Mouse (Mus musculus) adrenal gland, postnatal 25 days (tissue): Measurements from ENCODE around the gene Ndufa12. TPM values are rescaled to one million over a fixed set of nuclear protein-coding genes. Genes with fewer than 3 reads are reported as not detected.

Experiments used
- DNase-seq: peaks from one replicate; pipeline ENCODE4 v3.0.0; 2021; ENCODE audit warnings: mixed read lengths
- total RNA-seq: library from RNA; stranded (reverse); gene quantifications from 2 replicates; pipeline ENCODE4 v1.2.3, GENCODE M21; 2021

The Ndufa12 gene
- total RNA-seq, 1 experiment from 2014 or later, result 316 TPM

GRCm38 (mm10) chr10:94230172-94230981, 31.9 kb downstream of the Ndufa12 start:
- peak; percentile 18 for DNase-seq

- no peak for DNase-seq
These were observed 32.5 kb downstream of the Ndufa12 start for GRCm38 (mm10) chr10:94231025-94231424.

GRCm38 (mm10) chr10:94235200-94235599, 36.7 kb downstream of the Ndufa12 start:
- no peak for DNase-seq

GRCm38 (mm10) chr10:94241346-94241745, 42.8 kb downstream of the Ndufa12 start:
- no peak for DNase-seq

- DNase-seq, result no peak
These were observed 49.3 kb downstream of the Ndufa12 start for GRCm38 (mm10) chr10:94247748-94248349.

- no peak for DNase-seq
These were observed 51.3 kb downstream of the Ndufa12 start for GRCm38 (mm10) chr10:94249575-94250456.

GRCm38 (mm10) chr10:94253260-94253807, 54.8 kb downstream of the Ndufa12 start:
- no peak for DNase-seq

GRCm38 (mm10) chr10:94254766-94255165, 56.2 kb downstream of the Ndufa12 start:
- DNase-seq, result no peak

- no peak for DNase-seq
These were observed 57.2 kb downstream of the Ndufa12 start for GRCm38 (mm10) chr10:94255744-94256143.

- no peak for DNase-seq
These were observed 58.0 kb downstream of the Ndufa12 start for GRCm38 (mm10) chr10:94256518-94256917.

- DNase-seq, result no peak
These were observed 62.0 kb downstream of the Ndufa12 start for GRCm38 (mm10) chr10:94260544-94260943.

- no peak for DNase-seq
These were observed 64.1 kb downstream of the Ndufa12 start for GRCm38 (mm10) chr10:94262646-94263045.

GRCm38 (mm10) chr10:94263211-94263610, 64.7 kb downstream of the Ndufa12 start:
- no peak for DNase-seq

- no peak for DNase-seq
These were observed 67.4 kb downstream of the Ndufa12 start for GRCm38 (mm10) chr10:94265656-94266542.

Other genes starting within 250 kb of the Ndufa12 start
- gene Vezt, start 162.9 kb upstream of the Ndufa12 start, total RNA-seq, result 16.8 and 24.9 TPM in 2 replicates
- gene Fgd6, start 162.7 kb upstream of the Ndufa12 start, total RNA-seq, result 6.3 and 8.4 TPM in 2 replicates
- 13.7 and 17.9 TPM in 2 replicates for gene Nr2c1, start 50.7 kb upstream of the Ndufa12 start, total RNA-seq
- not detected in 2 replicates for gene Gm4792, start 100.0 kb downstream of the Ndufa12 start, total RNA-seq
- 13.2 and 13.6 TPM in 2 replicates for gene Tmcc3, start 113.2 kb downstream of the Ndufa12 start, total RNA-seq